Mouse (Mus musculus): ENCODE measurements around the gene Lrrc8d. TPM values are rescaled to one million over a fixed set of nuclear protein-coding genes. Genes with fewer than 3 reads are reported as not detected.

Gene Lrrc8d
- polyA plus RNA-seq, 1 experiment from 2014 or later, result 35.7 TPM

- H3K27me3 ChIP-seq (ENCODE audit: control insufficient read depth, insufficient read depth, low read length), result no peaks in the 10 kb centered on the region
These were observed 30.5 kb downstream of the Lrrc8d start for GRCm38 (mm10) chr5:105730193-105730831.

DNA sequence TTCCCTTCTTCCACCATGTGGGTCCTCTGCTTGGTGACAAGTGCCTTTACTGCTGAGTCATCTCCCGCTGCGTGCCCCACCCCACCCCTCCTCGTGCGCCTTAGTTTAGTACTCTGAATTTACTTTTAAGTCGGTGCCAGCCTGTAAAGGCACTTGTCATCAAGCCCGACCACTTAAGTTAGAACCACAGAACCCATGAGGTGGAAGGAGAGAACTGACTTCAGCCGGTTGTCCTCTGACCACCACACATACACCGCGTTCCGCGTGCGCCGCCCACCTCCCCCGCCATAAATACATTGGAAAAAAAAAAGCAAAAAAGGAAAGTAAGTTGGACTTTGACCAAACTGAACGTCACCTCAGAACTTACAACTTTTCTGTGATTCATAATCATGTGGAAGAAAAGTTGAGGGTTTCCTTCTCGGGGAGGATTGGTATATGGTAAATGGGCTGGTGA lies 31.4 kb downstream of the Lrrc8d start:
- WGBS, result 24% methylated on average over 16 of the region's 16 CpGs
- Histone ChIP-seq H3K4me1 (ENCODE audit: control insufficient read depth, insufficient read depth, low read length) (peaks cover 19% of the 10 kb centered on the region), H3K4me2 (ENCODE audit: low read depth, low read length) (peak overlapping the region; percentile 83), H3K4me3 (ENCODE audit: low read depth, low read length) (no peak overlapping the region), H3K27me3 (ENCODE audit: control insufficient read depth, insufficient read depth, low read length) (no peaks in the 10 kb centered on the region), H3K9ac (replicated peaks; ENCODE audit: low read depth, low read length) (no peak overlapping the region), H3K27ac (ENCODE audit: low read depth, low read length) (no peak overlapping the region), H3K9me3 (ENCODE audit: control insufficient read depth, low read length) (no peaks in the 10 kb centered on the region), H3K36me3 (ENCODE audit: control insufficient read depth, insufficient read depth, low read length) (no peaks in the 10 kb centered on the region)
- no peak for ATAC-seq (ENCODE audit: low read depth)

More at GRCm38 (mm10) chr5:105730193-105730831, 30.5 kb downstream of the Lrrc8d start:
- Histone ChIP-seq H3K36me3 (ENCODE audit: control insufficient read depth, insufficient read depth, low read length) (no peaks in the 10 kb centered on the region), H3K4me2 (ENCODE audit: low read depth, low read length) (no peak overlapping the region), H3K9me3 (ENCODE audit: control insufficient read depth, low read length) (no peaks in the 10 kb centered on the region), H3K27ac (ENCODE audit: low read depth, low read length) (no peak overlapping the region), H3K4me3 (ENCODE audit: low read depth, low read length) (no peak overlapping the region), H3K9ac (replicated peaks; ENCODE audit: low read depth, low read length) (no peak overlapping the region), H3K4me1 (ENCODE audit: control insufficient read depth, insufficient read depth, low read length) (peaks cover 19% of the 10 kb centered on the region)
- 92% methylated on average over 6 of the region's 6 CpGs for WGBS
- ATAC-seq (ENCODE audit: low read depth), result no peak

DNA sequence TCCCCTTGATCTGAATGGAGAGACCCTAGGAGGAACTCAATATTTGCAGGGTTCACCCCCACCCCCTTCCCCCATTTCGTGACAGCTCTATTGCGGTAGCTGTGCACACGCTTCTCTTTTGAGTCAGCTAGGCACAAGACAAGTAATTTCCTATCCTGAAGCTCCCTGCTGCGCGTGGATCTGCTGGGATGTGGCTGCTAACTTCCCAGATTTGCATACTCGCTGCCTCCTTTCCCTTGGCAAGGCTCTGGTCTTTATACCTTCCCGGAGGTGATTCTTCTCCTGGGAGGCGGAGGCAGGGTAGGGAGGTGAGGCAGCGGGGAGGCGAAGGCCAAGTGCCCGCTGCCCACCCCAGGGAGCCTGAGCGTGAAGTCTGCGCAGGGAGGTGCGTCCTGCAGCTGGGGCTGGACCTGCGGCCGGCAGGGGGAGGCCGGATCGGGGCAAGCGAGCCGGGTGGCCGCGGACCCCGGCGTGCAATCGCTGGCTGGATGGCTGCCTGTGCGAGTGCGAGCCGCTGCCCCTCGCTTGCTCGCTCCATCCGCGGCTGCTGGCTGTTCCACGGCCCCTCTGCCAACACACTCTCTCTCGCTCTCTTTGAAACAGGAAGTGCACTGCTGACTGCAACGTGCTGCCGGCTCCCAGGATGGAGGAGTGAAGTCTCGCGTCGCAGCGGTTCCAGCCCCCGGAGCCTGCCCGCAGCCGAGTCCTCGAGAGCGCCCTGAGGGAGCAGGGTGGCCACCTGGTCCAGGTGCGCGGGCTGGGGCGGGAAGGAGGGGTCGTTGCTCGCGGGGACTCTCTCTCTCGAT lies 32.1 kb downstream of the Lrrc8d start:
- H3K4me3 ChIP-seq (ENCODE audit: low read depth, low read length), result peak overlapping the region; percentile 38
- ATAC-seq (ENCODE audit: low read depth), result peak; percentile 77

DNA sequence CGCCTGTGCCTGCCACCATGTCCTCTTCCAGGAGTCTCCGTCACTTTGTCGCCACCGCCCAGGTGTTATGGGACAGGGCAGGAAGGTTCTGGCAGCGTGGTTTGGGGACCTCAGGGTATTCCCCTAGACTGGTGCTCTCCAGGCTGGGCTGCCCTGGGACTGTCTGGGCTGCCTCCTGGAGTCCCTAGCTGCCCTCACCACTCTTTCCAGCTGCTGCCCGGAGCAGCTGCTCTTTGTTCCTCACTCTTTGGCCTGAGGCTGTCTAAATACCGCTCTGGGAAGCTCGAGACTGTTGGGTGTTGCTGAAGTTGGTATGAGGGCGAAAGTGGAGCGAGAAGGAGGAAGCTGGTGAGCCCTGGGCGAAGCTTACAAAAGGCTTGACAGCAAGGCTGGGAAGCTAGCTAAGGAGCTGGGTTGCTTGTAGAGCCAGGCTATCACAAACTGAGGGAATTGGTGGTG lies 32.7 kb downstream of the Lrrc8d start:
- peaks cover 19% of the 10 kb centered on the region for H3K4me1 ChIP-seq (ENCODE audit: control insufficient read depth, insufficient read depth, low read length)
- no peaks in the 10 kb centered on the region for H3K27me3 ChIP-seq (ENCODE audit: control insufficient read depth, insufficient read depth, low read length)
- peak overlapping the region; percentile 52 for H3K9ac ChIP-seq (replicated peaks; ENCODE audit: low read depth, low read length)
- no peaks in the 10 kb centered on the region for H3K36me3 ChIP-seq (ENCODE audit: control insufficient read depth, insufficient read depth, low read length)
- no peak overlapping the region for H3K27ac ChIP-seq (ENCODE audit: low read depth, low read length)
- H3K9me3 ChIP-seq (ENCODE audit: control insufficient read depth, low read length), result no peaks in the 10 kb centered on the region
- WGBS, result 47% methylated on average over 11 of the region's 11 CpGs
- H3K4me3 ChIP-seq (ENCODE audit: low read depth, low read length), result peak overlapping the region; percentile 38
- peak overlapping the region; percentile 83 for H3K4me2 ChIP-seq (ENCODE audit: low read depth, low read length)
- peak; percentile 57; the same call in 1 of the 2 replicates for ATAC-seq (ENCODE audit: low read depth)

More for the DNA sequence above, 32.1 kb downstream of the Lrrc8d start:
- peak overlapping the region; percentile 83 for H3K4me2 ChIP-seq (ENCODE audit: low read depth, low read length)
- peak overlapping the region; percentile 52 for H3K9ac ChIP-seq (replicated peaks; ENCODE audit: low read depth, low read length)
- peaks cover 19% of the 10 kb centered on the region for H3K4me1 ChIP-seq (ENCODE audit: control insufficient read depth, insufficient read depth, low read length)
- H3K9me3 ChIP-seq (ENCODE audit: control insufficient read depth, low read length), result no peaks in the 10 kb centered on the region
- H3K27me3 ChIP-seq (ENCODE audit: control insufficient read depth, insufficient read depth, low read length), result no peaks in the 10 kb centered on the region
- no peak overlapping the region for H3K27ac ChIP-seq (ENCODE audit: low read depth, low read length)
- no peaks in the 10 kb centered on the region for H3K36me3 ChIP-seq (ENCODE audit: control insufficient read depth, insufficient read depth, low read length)
- WGBS, result 7% methylated on average over 52 of the region's 52 CpGs

DNA sequence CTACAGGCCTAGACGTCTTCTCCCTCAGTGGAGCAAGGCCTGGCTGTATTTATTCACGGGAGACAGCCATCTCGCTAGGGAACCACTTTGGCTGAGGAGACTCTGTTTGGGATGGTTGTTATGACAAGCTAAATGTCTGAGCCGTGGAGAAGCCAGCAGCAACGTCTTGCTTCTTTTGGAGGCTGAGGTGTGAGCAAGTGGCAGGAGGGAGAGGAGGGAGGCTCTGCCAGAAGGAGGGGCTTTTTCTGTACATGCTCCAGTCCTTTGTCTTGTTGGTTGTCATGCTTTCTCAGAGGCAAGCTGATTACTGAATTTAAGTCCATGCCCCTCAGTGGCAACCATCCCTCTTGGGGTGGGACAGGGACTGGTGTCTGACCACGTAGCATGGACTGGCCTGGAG lies 33.5 kb downstream of the Lrrc8d start:
- WGBS, result 69% methylated on average over 6 of the region's 6 CpGs
- Histone ChIP-seq H3K4me3 (ENCODE audit: low read depth, low read length) (no peak overlapping the region), H3K4me1 (ENCODE audit: control insufficient read depth, insufficient read depth, low read length) (peaks cover 19% of the 10 kb centered on the region), H3K4me2 (ENCODE audit: low read depth, low read length) (no peak overlapping the region), H3K27me3 (ENCODE audit: control insufficient read depth, insufficient read depth, low read length) (no peaks in the 10 kb centered on the region), H3K9ac (replicated peaks; ENCODE audit: low read depth, low read length) (no peak overlapping the region), H3K27ac (ENCODE audit: low read depth, low read length) (no peak overlapping the region), H3K36me3 (ENCODE audit: control insufficient read depth, insufficient read depth, low read length) (no peaks in the 10 kb centered on the region), H3K9me3 (ENCODE audit: control insufficient read depth, low read length) (no peaks in the 10 kb centered on the region)
- no peak for ATAC-seq (ENCODE audit: low read depth)

GRCm38 (mm10) chr5:105736365-105736764 lies 36.6 kb downstream of the Lrrc8d start:
- ATAC-seq (ENCODE audit: low read depth), result no peak
- no peaks in the 10 kb centered on the region for H3K27me3 ChIP-seq (ENCODE audit: control insufficient read depth, insufficient read depth, low read length)
- no peak overlapping the region for H3K9ac ChIP-seq (replicated peaks; ENCODE audit: low read depth, low read length)
- H3K27ac ChIP-seq (ENCODE audit: low read depth, low read length), result no peak overlapping the region
- H3K4me2 ChIP-seq (ENCODE audit: low read depth, low read length), result no peak overlapping the region
- H3K36me3 ChIP-seq (ENCODE audit: control insufficient read depth, insufficient read depth, low read length), result no peaks in the 10 kb centered on the region
- no peaks in the 10 kb centered on the region for H3K9me3 ChIP-seq (ENCODE audit: control insufficient read depth, low read length)
- H3K4me3 ChIP-seq (ENCODE audit: low read depth, low read length), result no peak overlapping the region
- WGBS, result 92% methylated on average over 6 of the region's 6 CpGs
- H3K4me1 ChIP-seq (ENCODE audit: control insufficient read depth, insufficient read depth, low read length), result peaks cover 24% of the 10 kb centered on the region

- 74% methylated on average over 6 of the region's 6 CpGs for WGBS
- Histone ChIP-seq H3K9ac (replicated peaks; ENCODE audit: low read depth, low read length) (no peak overlapping the region), H3K27ac (ENCODE audit: low read depth, low read length) (no peak overlapping the region), H3K27me3 (ENCODE audit: control insufficient read depth, insufficient read depth, low read length) (no peaks in the 10 kb centered on the region), H3K9me3 (ENCODE audit: control insufficient read depth, low read length) (no peaks in the 10 kb centered on the region), H3K4me1 (ENCODE audit: control insufficient read depth, insufficient read depth, low read length) (peaks cover 16% of the 10 kb centered on the region), H3K4me3 (ENCODE audit: low read depth, low read length) (no peak overlapping the region), H3K36me3 (ENCODE audit: control insufficient read depth, insufficient read depth, low read length) (no peaks in the 10 kb centered on the region), H3K4me2 (ENCODE audit: low read depth, low read length) (no peak overlapping the region)
- ATAC-seq (ENCODE audit: low read depth), result no peak
These were observed 37.4 kb downstream of the Lrrc8d start for GRCm38 (mm10) chr5:105737145-105737544.

DNA sequence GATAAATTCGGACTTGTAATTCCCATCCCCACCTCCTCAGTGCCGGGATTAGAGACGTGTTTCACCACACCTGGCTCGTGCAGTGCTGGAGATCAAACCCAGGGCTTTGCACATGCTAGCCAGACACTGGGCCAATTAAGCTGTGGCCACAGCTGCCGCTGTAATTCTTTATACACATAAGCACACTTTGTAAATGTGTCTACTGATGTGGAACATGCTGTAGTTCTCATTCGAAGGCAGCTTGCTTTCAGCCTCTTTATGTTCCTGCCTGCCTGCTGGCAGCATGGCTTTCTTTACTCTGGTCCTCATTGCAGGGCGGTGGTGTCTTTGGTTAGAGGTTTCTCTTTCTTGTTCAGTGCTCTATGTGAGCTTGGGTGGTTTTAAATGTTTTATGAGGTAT lies 40.7 kb downstream of the Lrrc8d start:
- Histone ChIP-seq H3K4me1 (ENCODE audit: control insufficient read depth, insufficient read depth, low read length) (peaks cover 8% of the 10 kb centered on the region), H3K9ac (replicated peaks; ENCODE audit: low read depth, low read length) (no peak overlapping the region), H3K4me3 (ENCODE audit: low read depth, low read length) (no peak overlapping the region), H3K27ac (ENCODE audit: low read depth, low read length) (no peak overlapping the region), H3K4me2 (ENCODE audit: low read depth, low read length) (no peak overlapping the region), H3K9me3 (ENCODE audit: control insufficient read depth, low read length) (no peaks in the 10 kb centered on the region), H3K36me3 (ENCODE audit: control insufficient read depth, insufficient read depth, low read length) (no peaks in the 10 kb centered on the region), H3K27me3 (ENCODE audit: control insufficient read depth, insufficient read depth, low read length) (no peaks in the 10 kb centered on the region)
- 20% methylated on average over 7 of the region's 7 CpGs for WGBS
- peak; percentile 78 for ATAC-seq (ENCODE audit: low read depth)

- Histone ChIP-seq H3K4me1 (ENCODE audit: control insufficient read depth, insufficient read depth, low read length) (peaks cover 8% of the 10 kb centered on the region), H3K36me3 (ENCODE audit: control insufficient read depth, insufficient read depth, low read length) (no peaks in the 10 kb centered on the region), H3K27me3 (ENCODE audit: control insufficient read depth, insufficient read depth, low read length) (no peaks in the 10 kb centered on the region), H3K4me3 (ENCODE audit: low read depth, low read length) (no peak overlapping the region), H3K4me2 (ENCODE audit: low read depth, low read length) (no peak overlapping the region), H3K9ac (replicated peaks; ENCODE audit: low read depth, low read length) (no peak overlapping the region), H3K9me3 (ENCODE audit: control insufficient read depth, low read length) (no peaks in the 10 kb centered on the region), H3K27ac (ENCODE audit: low read depth, low read length) (no peak overlapping the region)
- no peak for ATAC-seq (ENCODE audit: low read depth)
- WGBS, result 79% methylated on average over 5 of the region's 5 CpGs
These were observed 42.9 kb downstream of the Lrrc8d start for GRCm38 (mm10) chr5:105742641-105743040.
